In genomic region chr9:78482386-78482785, GRCm38 (mm10) we compare ENCODE assay signal across 8 mouse cellular contexts. TPM values are rescaled to one million over a fixed set of nuclear protein-coding genes. Genes with fewer than 3 reads are reported as not detected.
DNase-seq lines count a peak whose midpoint lies in the region; ATAC-seq and TF ChIP-seq lines count a peak whose summit lies in the region.

No protein-coding gene starts in this region.

- no peak for TF ChIP-seq CTCF in C2C12 (IDR thresholded peaks at IDR 0.05; ENCODE audit: control insufficient read depth, insufficient read depth, insufficient read length)
- TF ChIP-seq CTCF in heart, postnatal 0 days (IDR thresholded peaks at IDR 0.05; ENCODE audit: low read depth): no peak

- DNase-seq in cerebellum, adult 9-11 months: peak; percentile 38
- no peak for DNase-seq in cerebellum, adult 11-12 months
- DNase-seq in heart, postnatal 0 days (ENCODE audit: low spot score): no peak
- no peak for DNase-seq in retina, embryonic 14.5 days (ENCODE audit: low spot score)
- no peak for DNase-seq in thymus, adult 18-20 months
- DNase-seq in layer of hippocampus, adult 8-10 months (ENCODE audit: low spot score in 2 of 2): no peak

- no peaks in the 10 kb centered on the region for H3K9me3 ChIP-seq in heart, postnatal 0 days (replicated peaks; ENCODE audit: control insufficient read depth, low read length)
- no peaks in the 10 kb centered on the region for H3K9me3 ChIP-seq in lung, embryonic 16.5 days (ENCODE audit: control insufficient read depth, low read length)

- ATAC-seq in heart, postnatal 0 days (ENCODE audit: insufficient read depth, low read depth): no peak
- ATAC-seq in lung, embryonic 16.5 days (ENCODE audit: low read depth): no peak

- H3K27ac ChIP-seq in heart, postnatal 0 days (ENCODE audit: low read depth): peak overlapping the region; percentile 97
- peak overlapping the region; percentile 97 for H3K27ac ChIP-seq in lung, embryonic 16.5 days (ENCODE audit: low read length)

- no peaks in the 10 kb centered on the region for H3K27me3 ChIP-seq in C2C12 (ENCODE audit: control insufficient read depth, insufficient read depth, insufficient read length)
- no peaks in the 10 kb centered on the region for H3K27me3 ChIP-seq in heart, postnatal 0 days (ENCODE audit: control insufficient read depth, insufficient read depth, low read length)
- no peaks in the 10 kb centered on the region for H3K27me3 ChIP-seq in lung, embryonic 16.5 days (ENCODE audit: control insufficient read depth, insufficient read depth, low read depth, low read length)

- peak overlapping the region; percentile 62 for H3K9ac ChIP-seq in heart, postnatal 0 days (replicated peaks; ENCODE audit: low read depth, low read length)
- H3K9ac ChIP-seq in lung, embryonic 16.5 days (ENCODE audit: low read length): peak overlapping the region; percentile 79

- peak overlapping the region; percentile 65 for H3K4me2 ChIP-seq in heart, postnatal 0 days (ENCODE audit: low read depth, low read length)
- H3K4me2 ChIP-seq in lung, embryonic 16.5 days (ENCODE audit: low read depth, low read length): peak overlapping the region; percentile 60

- 23% methylated on average over 3 of the region's 3 CpGs for WGBS in heart, postnatal 0 days
- WGBS in lung, embryonic 16.5 days: 10% methylated on average over 3 of the region's 3 CpGs

- TF ChIP-seq EP300 in heart, postnatal 0 days (IDR thresholded peaks at IDR 0.05; ENCODE audit: low read depth): no peak

- H3K4me3 ChIP-seq in C2C12 (ENCODE audit: insufficient read depth, poor library complexity, severe bottlenecking): peak overlapping the region; percentile 34
- H3K4me3 ChIP-seq in heart, postnatal 0 days (ENCODE audit: low read depth, low read length): peak overlapping the region; percentile 54
- peak overlapping the region; percentile 61 for H3K4me3 ChIP-seq in lung, embryonic 16.5 days (ENCODE audit: low read length)

- H3ac ChIP-seq in C2C12 (ENCODE audit: control insufficient read depth, insufficient read length, low read depth): peak overlapping the region; percentile 97

- H3K4me1 ChIP-seq in heart, postnatal 0 days (ENCODE audit: control insufficient read depth, insufficient read depth): no peaks in the 10 kb centered on the region
- H3K4me1 ChIP-seq in lung, embryonic 16.5 days (replicated peaks; ENCODE audit: control insufficient read depth, insufficient read depth, low read length): peaks cover 10% of the 10 kb centered on the region

- peaks cover 38% of the 10 kb centered on the region for H3K79me2 ChIP-seq in C2C12 (ENCODE audit: control insufficient read depth, insufficient read depth)

- H3K36me3 ChIP-seq in C2C12 (ENCODE audit: control insufficient read depth, insufficient read depth): peaks cover 33% of the 10 kb centered on the region
- H3K36me3 ChIP-seq in heart, postnatal 0 days (replicated peaks; ENCODE audit: control insufficient read depth, insufficient read depth, low read length): peaks cover 26% of the 10 kb centered on the region
- H3K36me3 ChIP-seq in lung, embryonic 16.5 days (ENCODE audit: control insufficient read depth, insufficient read depth, low read length): peaks cover 17% of the 10 kb centered on the region

- H3K79me3 ChIP-seq in C2C12 (ENCODE audit: low read depth): peaks cover 31% of the 10 kb centered on the region

TF ChIP-seq in C2C12, 6 proteins besides CTCF, POLR2A, EP300 and RAD21:
- TF ChIP-seq MAX (IDR thresholded peaks at IDR 0.05): no peak
- peak; percentile 38 for TF ChIP-seq CEBPB (IDR thresholded peaks at IDR 0.05; ENCODE audit: low read depth)

RNA-seq across cellular contexts. Expression of gene Eef1a1, which starts 6.6 kb away (rescaled TPM):
- polyA plus RNA-seq in C2C12 (2012; fragmentation: generic; extraction: Trizol): 7,691 TPM
- 7,011 and 7,051 TPM in 2 replicates for total RNA-seq in heart, postnatal 0 days (2014; rRNA removed; ENCODE audit: low replicate concordance)
- polyA plus RNA-seq in heart, postnatal 0 days (2015; fragmentation: Nextera tagmentation; extraction: Ambion mirVana): 2,146 and 2,221 TPM in 2 replicates
- 4,476 and 4,740 TPM in 2 replicates for polyA plus RNA-seq in lung, embryonic 16.5 days (2015; fragmentation: Nextera tagmentation; extraction: Ambion mirVana)
- 1,000 to 10,000 TPM; 2,504 to 3,682 (median 3,062) TPM for total RNA-seq in layer of hippocampus, adult 8-10 months (2022)

RNA-seq across cellular contexts. Expression of gene Gm17324, which starts 33.8 kb away (rescaled TPM):
- not detected for polyA plus RNA-seq in C2C12 (2012; fragmentation: generic; extraction: Trizol)
- not detected in 2 replicates for total RNA-seq in heart, postnatal 0 days (2014; rRNA removed; ENCODE audit: low replicate concordance)
- 0.63 and 0.74 TPM in 2 replicates for polyA plus RNA-seq in heart, postnatal 0 days (2015; fragmentation: Nextera tagmentation; extraction: Ambion mirVana)
- polyA plus RNA-seq in lung, embryonic 16.5 days (2015; fragmentation: Nextera tagmentation; extraction: Ambion mirVana): 1.0 and 1.3 TPM in 2 replicates
- 1 to 10 TPM in 1 of 4 experiments, under 1 TPM in 3; 0.60 to 1.3 (median 0.79) TPM for total RNA-seq in layer of hippocampus, adult 8-10 months (2022)

RNA-seq across cellular contexts. Expression of gene Mto1, which starts 34.4 kb away (rescaled TPM):
- polyA plus RNA-seq in C2C12 (2012; fragmentation: generic; extraction: Trizol): 11.2 TPM
- total RNA-seq in heart, postnatal 0 days (2014; rRNA removed; ENCODE audit: low replicate concordance): 22.4 and 27.3 TPM in 2 replicates
- 21.8 and 23.3 TPM in 2 replicates for polyA plus RNA-seq in heart, postnatal 0 days (2015; fragmentation: Nextera tagmentation; extraction: Ambion mirVana)
- 22.5 and 22.8 TPM in 2 replicates for polyA plus RNA-seq in lung, embryonic 16.5 days (2015; fragmentation: Nextera tagmentation; extraction: Ambion mirVana)
- total RNA-seq in layer of hippocampus, adult 8-10 months (2022): 10 to 100 TPM; 20.4 to 27.7 (median 26.1) TPM

RNA-seq across cellular contexts. Expression of gene Cgas, which starts 39.3 kb away (rescaled TPM):
- 1.8 TPM for polyA plus RNA-seq in C2C12 (2012; fragmentation: generic; extraction: Trizol)
- 1.0 and 1.5 TPM in 2 replicates for total RNA-seq in heart, postnatal 0 days (2014; rRNA removed; ENCODE audit: low replicate concordance)
- polyA plus RNA-seq in heart, postnatal 0 days (2015; fragmentation: Nextera tagmentation; extraction: Ambion mirVana): 0.82 and 0.83 TPM in 2 replicates
- 1.9 and 2.7 TPM in 2 replicates for polyA plus RNA-seq in lung, embryonic 16.5 days (2015; fragmentation: Nextera tagmentation; extraction: Ambion mirVana)
- 1 to 10 TPM in 2 of 4 experiments, under 1 TPM in 2; 0.68 to 1.5 (median 0.91) TPM for total RNA-seq in layer of hippocampus, adult 8-10 months (2022)
